Mouse (Mus musculus) NIH3T3 (cell line): ENCODE measurements around the gene Fam213a.
"Not testable (repeated sequence)": the region's sequence is repeated elsewhere in the genome, so short reads cannot be mapped to it uniquely, and the experiment has no call there.

Source experiments
- DNase-seq: peaks from one replicate; pipeline ENCODE4 v3.0.0-alpha.2; 2012; ENCODE audit warnings: low read depth

Gene Fam213a

DNA sequence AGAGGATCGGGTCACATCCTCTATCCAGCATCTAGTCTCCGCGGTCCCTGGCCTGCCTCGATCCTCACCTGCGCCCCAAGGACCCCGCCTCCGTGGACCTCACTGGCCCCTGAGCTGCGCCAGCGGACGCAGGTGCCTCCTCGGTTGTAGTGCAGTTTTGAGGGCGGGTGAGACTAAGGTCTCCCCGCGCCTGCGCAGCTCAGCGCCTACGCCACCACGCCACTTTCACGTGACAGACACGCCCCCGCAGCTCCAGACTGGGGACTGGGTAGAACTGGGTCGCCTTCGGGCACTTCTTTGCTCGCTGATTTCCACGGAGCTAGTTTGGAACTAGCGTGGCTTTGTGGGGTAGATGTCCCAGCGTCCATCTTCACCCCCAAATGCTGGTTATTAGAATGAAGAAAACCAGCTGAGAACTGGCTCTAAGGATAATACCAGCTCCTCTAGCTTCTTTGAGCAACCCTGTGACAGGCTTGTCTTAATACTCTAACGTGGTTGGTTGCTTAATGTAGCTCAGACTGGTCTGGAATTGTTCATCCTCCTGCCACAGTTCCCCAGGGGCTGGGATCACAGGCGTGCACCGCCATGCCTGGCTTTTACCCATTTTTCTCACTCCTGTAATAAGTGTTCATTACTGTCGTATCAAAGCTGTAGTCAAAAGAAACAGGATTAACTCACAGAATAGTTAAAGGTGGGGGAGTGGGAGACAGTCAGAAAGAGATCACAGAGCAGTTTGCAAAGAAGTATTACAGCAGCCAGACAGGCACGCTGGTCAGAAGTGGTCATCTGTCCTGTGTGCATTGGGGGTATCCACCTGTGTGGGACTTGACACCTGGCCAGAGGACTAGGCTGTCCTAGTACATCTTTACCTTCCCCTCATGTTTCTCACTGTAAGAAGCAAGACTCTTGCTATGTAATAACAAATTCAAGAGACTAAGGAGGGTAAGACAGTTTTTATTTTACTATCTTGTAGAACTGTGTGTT lies at the start of gene Fam213a:
Fam213a (minus strand) TSS at position 159 of the 984 bp plus-strand sequence.
- peak; percentile 87 for DNase-seq

DNA sequence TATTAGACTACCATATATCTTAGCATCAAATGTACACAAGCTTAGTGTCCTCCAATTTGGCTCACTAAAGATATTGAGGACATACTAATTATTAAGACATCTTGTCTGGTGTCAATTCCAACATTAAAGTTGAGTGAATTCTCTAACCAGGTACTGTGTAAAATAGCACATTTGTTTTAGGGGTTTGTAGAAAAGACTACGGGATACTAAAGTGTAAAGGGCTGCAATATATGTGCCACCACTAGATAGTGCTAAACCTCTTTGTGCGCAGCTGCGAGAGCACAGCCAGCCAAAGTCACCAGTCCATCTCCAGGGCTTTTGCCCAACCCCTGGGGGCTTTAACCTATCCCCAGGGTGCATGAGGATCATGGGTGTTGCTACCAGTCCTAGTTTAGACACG lies 39.6 kb upstream of the Fam213a start:
- not testable (repeated sequence) for DNase-seq

DNA sequence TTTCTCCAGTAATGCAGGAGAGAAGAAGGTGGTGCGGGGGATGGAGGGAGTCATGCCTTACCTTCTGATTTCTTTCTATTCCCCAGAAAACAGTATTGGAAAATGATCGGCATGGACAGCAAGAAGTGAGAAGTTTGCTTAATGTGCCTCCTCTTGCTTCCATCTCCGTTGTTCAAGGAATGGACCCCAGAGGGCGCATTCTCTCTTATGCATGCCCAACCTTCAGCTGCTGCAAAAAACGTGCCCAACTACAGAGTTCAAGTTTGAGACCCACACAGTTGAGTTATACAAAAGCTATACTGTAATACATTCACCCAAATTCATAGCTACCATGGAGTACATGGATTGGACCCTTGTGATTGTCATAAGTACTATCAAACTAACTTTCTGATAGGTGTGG lies 38.9 kb upstream of the Fam213a start:
- DNase-seq, result peak; percentile 68

DNA sequence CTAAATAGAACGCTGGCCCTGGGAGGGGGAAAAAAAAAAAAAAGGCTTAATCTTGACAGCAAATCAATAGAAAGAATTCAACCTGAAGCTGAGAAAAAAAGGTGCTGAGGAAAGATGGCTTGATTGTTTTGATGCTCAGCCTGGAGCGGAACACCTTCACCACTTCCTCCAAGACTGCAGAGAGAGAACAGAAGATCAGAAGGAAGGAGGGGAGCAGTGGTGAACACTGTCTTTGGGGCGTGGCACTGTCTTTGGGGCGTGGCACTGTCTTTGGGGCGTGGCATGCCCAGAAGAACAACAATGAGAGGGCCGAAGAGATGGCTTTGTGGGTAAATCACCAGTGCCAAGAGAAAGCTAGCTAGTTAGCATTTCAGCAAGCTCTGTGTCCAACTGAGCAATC lies 36.9 kb upstream of the Fam213a start:
- DNase-seq, result no peak

DNA sequence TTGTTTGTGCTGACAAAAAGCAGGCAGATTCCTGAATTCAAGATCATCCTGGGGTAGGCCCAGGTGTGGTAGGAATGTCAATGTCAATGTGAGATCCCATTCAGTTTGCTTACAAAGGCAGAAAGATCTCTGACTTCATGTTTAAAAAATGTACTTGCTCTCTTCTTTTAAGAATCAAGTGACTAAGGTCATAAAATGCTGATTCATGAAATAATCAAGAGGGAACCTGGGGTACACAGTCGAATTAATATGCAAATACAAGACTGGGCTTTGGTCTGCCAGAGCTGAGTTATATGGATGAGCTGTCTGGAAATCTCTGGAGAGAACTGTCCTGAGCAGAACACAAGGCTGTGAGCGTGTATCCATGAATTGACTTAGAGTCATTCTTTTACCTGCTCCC lies 33.8 kb upstream of the Fam213a start:
- no peak for DNase-seq

DNA sequence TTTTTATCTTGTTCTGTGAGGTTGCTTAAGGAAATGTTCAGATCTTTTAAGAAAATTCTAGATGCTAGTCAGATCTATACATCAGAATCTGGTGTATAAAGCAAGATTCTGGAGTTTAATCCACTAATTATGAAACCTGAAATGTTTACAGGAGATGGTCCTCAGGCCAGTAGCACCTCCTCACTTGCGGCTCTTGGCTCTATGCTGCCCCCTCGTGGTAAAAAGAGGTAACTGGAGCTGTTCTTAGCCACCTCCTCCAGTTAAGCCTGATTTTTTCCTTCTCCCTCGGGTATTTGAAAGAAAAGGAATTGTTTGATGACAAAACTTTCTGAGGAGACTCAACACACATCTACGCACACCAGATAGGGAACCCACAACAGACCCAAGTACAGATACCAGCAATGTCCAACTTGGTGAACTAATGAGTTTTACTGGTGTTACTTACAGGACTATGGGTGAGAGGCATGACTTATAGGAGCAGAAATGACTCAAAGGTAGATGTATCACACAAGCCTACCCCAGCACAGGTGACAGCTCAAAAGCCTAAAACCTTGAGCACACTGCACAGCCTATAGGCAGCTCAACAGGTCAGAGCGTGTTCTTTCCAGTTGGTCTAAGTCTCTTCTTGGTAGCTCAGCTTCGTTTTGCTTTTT lies 21.7 kb upstream of the Fam213a start:
- DNase-seq, result peak; percentile 74

DNA sequence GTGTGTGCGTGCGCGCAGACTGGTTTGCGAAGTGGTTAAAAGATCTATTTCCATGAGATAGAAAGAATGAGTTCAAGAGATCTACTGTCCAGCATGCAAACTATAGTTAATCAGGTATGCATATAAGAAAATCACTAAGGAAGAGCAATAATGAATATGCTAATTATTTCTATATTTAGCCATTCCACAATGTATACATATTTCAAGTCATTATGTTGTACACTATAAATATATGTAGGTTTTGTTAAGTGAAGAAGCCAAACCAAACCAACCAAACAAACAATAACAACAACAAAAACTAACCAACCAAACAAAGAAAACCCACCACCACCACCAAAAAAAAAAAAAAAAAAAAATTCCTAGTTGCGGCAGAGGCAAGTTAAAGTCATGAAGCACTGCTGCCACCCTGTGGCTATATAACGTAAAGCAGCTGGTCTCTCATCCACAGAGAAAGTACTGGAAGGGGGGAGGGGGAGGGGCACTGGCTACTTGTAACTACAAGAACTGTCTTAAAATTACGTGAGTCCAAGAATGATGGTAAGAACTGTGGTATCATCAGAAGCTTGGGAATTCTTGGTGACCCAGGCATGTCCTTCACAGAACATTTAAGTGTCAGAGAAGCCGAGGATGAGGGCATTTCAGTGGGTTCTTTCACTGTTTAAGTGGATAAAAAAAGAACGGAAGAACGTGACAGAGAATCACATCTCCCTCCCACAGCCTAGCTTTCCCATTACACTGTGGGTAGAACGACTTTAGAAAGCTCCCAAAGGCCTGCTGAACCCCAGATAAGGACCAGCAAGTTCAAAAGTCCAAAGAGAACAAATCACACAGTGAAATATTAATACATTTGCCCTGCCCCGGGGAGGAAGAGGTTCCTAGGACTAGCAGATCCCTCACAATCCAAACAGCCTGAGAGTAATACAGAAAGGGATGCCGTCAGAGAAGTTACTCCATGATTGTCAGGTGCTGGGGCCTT lies 19.8 kb upstream of the Fam213a start:
- peak; percentile 91 for DNase-seq

DNA sequence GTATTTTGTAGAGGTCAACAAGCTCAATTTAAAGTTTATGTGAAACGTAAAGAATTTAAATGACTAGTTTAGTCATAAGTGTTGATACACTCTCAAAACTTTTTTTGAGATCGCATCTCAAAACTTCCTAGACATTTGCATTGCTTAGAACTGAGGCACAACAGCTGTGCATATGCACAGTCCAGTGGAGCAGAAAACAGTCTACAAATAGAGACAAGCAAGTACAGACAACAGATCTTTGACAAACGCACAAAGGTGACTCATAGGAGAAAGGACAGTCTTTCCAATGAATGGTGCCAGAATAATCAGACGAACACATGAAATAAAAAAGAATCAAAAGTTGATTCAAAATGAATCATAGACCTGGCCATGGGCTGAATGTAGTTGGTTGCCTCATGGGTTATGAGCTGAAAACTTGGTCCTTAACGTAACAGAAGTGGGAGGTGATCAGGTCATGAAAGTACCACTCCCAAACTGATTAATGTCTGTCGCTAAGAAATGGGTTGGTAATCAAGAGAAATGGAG lies 17.5 kb upstream of the Fam213a start:
- DNase-seq, result no peak

DNA sequence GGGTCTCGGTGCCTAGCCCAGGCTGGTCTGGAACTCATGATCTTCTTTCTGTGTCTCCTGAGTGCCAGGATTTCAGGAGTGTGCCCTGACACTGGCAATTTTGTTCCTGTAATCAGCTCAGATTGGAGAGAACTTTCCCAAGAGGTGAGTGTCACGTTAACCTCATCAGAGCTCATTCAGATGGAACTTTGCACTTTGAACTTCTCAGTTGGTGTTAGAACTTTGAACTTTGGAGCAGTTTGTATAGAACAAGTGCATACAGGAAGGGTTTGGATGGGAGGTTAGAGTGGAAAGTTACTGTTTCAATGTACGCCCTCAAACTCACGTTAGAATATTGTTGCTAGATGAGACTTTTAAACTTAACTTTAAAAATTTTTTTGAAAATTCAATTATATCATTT lies 15.7 kb upstream of the Fam213a start:
- DNase-seq, result no peak

DNA sequence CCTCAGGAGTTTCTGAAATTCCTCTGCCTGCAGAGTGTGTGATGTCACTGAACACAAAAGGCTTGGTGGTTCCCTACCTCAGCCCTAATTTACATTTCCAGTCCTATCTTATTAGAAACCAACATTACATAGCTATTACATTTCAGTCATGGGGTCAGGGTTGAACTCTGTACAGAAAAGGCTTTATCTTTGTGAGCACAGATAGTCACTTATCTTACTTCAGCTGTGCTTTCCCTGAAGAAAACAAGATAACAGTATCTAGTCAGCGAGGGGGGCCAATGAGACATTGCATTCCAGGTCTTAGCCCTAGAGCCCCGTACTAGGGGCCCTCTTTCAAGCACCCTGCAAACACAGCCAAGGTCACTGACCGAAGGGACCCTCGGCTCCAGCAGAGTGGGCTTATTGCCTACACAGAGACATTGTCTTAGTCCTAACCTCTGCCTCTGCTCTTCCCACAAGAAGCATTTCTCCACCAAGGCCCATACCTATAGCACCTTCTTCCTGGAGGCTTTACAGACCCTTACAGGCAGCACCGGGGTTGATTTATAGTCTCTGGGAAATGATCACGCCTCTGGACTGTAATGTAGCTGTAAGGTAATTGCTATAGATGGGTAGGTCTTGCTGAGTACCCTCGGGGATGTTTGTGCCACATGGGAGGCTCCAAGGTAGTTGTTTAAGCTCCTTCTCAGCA lies 12.2 kb upstream of the Fam213a start:
- no peak for DNase-seq

DNA sequence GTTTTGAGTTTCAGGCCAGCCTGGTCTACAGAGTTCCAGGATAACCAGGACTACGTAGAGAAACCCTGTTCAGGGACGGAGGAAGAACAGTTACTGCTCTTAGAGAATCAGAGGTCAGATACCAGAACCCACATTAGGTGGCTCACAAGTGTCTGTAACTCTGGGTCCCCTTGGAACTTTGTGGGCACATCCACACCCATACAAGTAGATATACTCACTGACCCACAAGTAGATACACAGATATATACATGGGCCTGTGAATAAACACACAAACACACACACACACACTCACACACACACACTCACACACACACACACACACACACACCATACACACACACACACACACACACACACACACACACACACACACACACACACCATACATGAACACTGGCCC lies 11.5 kb upstream of the Fam213a start:
- DNase-seq, result no peak

DNA sequence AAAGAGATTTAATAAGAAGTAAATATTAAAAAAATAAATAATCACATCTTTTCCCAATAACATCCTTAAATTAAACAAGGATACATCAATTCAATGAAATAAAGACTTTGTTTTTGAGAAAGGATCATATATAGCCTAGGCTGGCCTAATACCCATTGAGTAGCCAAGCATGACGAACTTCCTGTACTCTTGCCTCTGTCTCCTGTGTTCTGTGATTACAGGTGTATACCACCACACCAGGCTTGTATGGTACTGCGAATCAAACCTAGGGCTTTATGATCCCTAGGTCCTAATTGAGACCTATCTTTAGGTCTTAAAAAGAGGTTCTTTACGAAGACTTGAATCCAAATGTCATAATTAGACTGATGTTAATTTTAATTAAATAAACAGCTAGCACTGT lies 7.7 kb upstream of the Fam213a start:
- no peak for DNase-seq

DNA sequence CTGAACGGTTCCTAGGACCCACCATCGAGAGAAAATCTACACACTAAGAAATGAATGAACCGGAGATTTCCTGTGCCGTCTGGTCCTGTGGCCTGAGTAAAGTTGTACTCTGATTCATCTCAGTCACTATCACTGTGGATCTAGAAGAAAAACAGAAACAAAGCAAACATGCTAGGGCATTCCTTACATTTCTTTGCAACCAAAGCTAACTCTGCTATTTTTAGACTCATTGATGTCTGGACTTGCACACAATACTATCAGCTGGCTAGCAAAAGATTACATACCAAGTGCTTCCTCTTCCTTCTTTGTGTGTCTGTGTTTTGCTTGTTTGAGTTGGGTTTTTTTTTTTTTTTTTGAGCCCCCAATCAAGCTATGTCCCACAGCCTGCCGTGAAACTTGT lies 3.9 kb upstream of the Fam213a start:
- DNase-seq, result peak; percentile 44

DNA sequence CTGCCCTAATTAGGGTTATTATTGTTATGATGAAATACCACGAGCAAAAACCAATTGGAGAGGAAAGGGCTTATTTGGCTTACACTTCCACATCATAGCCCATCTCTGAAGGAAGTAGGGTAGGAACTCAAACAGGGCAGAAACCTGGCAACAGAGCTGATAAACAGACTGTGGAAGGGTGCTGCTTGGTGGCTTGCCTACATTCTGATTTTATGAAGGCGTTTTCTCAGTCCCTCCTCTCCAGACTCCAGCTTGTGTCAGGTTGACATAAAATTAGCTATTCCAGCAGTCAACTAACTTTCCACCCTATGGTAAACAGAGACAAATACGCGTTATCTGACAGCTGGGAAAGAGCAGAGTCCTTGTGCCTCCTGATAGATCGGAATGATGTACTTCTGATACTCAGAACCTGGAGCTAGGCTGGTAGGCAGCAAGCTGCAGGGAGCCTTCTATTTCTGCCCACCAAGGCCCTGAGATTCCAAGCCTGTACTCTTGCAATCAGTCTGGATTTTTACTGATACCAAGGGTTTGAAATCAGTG lies 1.2 kb upstream of the Fam213a start:
- DNase-seq, result no peak

DNA sequence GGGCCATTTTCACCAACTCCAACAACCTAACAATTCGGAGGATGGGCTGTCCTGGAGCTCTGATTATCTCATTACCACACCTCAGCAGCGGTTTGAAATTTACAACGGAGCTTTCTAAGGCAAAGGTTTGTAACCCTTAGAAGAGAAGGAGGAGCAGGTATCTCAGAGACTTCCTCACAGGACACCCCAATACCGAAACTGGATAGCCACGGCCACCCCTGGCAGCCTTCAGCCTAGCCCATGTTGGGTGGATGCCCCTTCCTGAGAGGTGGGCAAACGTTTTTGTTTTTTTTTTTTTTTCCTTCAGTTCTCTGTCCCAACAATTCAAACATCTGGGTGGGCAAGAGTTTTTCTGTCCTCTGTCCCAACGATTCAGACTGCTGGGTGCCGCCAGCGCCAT lies 445 bp downstream of the Fam213a start:
- DNase-seq, result no peak

DNA sequence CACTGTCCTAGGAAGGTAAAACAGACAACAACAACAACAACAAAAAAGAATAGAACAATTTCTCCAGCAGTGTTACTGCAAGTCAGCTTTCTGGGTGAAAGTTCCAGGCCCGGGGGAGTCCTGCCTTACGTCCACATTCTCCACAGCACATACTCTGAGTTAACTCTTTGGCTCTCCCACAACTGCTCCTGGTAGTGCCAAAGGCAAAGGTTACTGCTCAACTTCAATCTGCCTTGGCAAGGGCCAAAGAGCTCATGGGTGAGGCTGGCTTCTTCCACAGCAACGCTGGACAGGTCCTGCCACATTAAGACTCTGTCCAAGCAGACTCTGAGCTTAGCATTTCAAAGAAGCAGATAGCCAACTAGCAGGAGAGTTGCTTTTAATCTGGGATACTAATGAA lies 1.7 kb downstream of the Fam213a start:
- no peak for DNase-seq

DNA sequence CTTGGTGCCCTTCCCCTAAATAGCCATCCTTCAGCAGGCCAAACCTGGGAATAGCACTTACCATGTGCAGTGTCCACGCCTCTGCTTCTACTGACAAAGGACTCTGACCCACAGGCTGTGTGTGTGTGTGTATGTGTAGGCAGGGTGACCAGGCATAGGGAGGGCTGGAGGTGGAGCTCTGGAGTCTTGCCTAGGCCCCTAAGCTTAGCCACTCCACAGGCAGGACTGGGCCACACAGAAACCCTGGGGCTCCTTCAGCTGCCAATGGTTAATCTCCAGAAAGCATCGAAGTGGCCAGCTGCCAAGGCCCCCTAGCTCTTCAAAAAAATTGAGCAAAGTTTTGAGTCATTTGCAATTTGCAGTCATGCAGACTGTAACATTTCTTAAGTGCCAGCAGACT lies 5.5 kb downstream of the Fam213a start:
- DNase-seq, result peak; percentile 81

DNA sequence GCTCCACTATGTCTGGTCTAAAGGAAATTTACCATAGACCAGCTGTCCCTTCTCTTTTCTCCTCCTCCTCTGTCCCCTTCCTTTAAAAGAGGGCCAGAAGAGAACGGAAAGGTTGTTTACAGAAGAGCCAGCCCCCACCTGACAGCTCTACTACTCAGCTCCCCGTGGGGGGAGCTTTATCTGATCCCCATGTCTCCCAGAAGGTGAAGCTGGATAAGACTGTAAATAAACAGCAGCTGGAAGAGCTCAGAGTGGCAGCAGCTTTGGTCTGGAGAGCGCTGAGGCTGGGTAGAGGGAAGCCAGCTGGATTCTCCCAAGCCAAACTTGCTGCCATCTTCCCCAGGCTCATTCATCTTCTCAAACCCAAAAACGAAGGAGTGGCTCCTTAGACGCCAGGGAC lies 5.9 kb downstream of the Fam213a start:
- no peak for DNase-seq

DNA sequence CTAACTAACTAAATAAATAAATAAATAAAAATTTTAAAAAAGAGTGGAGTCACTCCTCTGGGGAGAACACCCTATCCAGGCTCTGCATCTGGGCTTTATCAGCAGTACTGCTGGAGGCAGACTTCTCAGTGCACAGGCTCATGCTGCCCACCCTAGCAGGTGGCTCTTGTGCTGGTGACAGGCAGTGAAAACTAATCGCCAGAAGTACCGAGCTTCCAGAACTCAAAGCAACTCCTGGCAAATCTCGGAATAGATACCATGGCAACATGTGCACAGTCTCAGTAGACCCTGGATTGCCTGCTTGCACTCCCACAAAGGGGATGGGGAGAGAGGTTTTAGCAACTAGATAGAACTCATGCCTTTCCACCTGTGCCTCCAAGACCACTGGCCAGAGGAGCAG lies 6.7 kb downstream of the Fam213a start:
- DNase-seq, result no peak

DNA sequence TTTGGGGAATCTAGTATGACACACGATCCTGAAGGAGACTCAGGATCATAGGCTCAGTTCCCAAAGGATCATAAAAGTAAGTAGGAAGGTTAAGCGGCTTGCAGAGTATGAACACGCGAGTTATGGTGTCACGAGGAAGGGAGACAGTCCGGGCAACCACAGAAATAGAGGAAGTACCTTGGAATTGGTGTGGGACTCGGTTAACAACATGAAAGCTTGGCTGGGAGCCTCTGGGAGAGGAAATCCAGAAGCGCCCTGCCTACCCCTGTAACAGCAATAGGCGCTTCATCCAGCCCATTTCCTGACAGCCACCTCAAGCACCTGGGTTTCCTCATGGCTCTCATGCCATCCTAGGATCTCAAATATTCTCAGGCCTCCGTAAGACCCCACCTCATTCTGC lies 7.3 kb downstream of the Fam213a start:
- DNase-seq, result no peak

DNA sequence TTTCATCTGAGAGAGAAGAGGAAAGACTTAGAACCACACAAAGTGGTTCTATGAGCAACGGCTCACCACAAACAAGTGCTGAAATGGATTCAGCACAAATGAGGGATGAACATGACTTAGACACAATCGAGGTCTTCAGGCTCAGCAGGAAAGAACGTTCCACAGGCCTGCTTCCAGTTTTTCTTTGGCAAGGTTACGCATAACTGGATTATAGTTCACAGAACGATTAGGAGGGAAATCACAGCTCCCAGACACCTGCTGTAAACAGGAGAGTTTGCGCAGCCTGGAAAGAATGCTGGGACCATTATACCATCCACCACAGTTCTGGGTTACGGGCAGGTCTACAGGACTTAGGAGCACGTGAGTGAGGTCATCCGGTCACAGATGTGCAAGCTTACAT lies 7.9 kb downstream of the Fam213a start:
- no peak for DNase-seq
